Mouse (Mus musculus) splenic B cell, adult 2 months (primary cell): ENCODE measurements around the gene Ppp1r14c.
"Not testable (repeated sequence)": the region's sequence is repeated elsewhere in the genome, so short reads cannot be mapped to it uniquely, and the experiment has no call there.

Experiments used
- DNase-seq: peaks from one replicate; pipeline ENCODE4 v3.0.0-alpha.2; 2011; ENCODE audit warnings: low read depth, low spot score
- H3K27me3 ChIP-seq: 2 replicates; pipeline ENCODE4 v1.6.1; 2012; ENCODE audit warnings: mild to moderate bottlenecking, low read length, moderate library complexity, mixed read lengths; ENCODE audit not compliant: control insufficient read depth, poor library complexity, insufficient read depth, severe bottlenecking
- H3K36me3 ChIP-seq: 2 replicates; pipeline ENCODE4 v1.6.1; 2012; ENCODE audit warnings: mild to moderate bottlenecking, low read length, moderate library complexity, mixed read lengths; ENCODE audit not compliant: control insufficient read depth, poor library complexity, insufficient read depth, severe bottlenecking

Gene Ppp1r14c

GRCm38 (mm10) chr10:3476611-3477010 lies 110.8 kb downstream of the Ppp1r14c start:
- H3K36me3 ChIP-seq: no peaks in the 10 kb centered on the region

DNA sequence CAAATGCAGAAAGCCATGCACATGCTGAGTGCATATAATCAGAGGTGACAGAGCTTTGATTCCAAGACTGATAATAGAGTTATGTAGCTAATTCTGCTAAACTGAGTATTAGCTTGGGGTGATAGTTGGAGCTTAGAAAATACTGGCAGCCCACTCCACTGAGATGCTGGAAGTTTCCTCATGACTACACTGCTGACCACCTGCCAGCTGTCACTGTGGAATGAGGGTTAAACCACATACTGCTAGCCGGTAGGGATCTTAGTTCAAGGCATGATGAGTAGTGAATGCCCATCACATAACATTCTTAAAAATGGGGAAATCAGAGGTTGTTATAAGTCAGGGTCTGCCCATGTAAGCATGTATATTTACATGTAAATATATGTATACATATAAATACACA lies 113.9 kb downstream of the Ppp1r14c start:
- Histone ChIP-seq H3K27me3 (no peaks in the 10 kb centered on the region), H3K36me3 (no peaks in the 10 kb centered on the region)
- DNase-seq: no peak

More at GRCm38 (mm10) chr10:3476611-3477010, 110.8 kb downstream of the Ppp1r14c start:
- DNase-seq: no peak
- no peaks in the 10 kb centered on the region for H3K27me3 ChIP-seq

GRCm38 (mm10) chr10:3490052-3490451 lies 124.2 kb downstream of the Ppp1r14c start:
- DNase-seq: no peak
- Histone ChIP-seq H3K27me3 (no peaks in the 10 kb centered on the region), H3K36me3 (no peaks in the 10 kb centered on the region)

GRCm38 (mm10) chr10:3496791-3497190 lies 130.9 kb downstream of the Ppp1r14c start:
- no peak for DNase-seq
- no peaks in the 10 kb centered on the region for H3K27me3 ChIP-seq
- no peaks in the 10 kb centered on the region for H3K36me3 ChIP-seq

GRCm38 (mm10) chr10:3500846-3501245 lies 135.0 kb downstream of the Ppp1r14c start:
- not testable (repeated sequence) for H3K27me3 ChIP-seq, H3K36me3 ChIP-seq, DNase-seq

GRCm38 (mm10) chr10:3507484-3508221 lies 141.8 kb downstream of the Ppp1r14c start:
- H3K36me3 ChIP-seq: no peaks in the 10 kb centered on the region
- H3K27me3 ChIP-seq: no peaks in the 10 kb centered on the region
- no peak for DNase-seq

DNA sequence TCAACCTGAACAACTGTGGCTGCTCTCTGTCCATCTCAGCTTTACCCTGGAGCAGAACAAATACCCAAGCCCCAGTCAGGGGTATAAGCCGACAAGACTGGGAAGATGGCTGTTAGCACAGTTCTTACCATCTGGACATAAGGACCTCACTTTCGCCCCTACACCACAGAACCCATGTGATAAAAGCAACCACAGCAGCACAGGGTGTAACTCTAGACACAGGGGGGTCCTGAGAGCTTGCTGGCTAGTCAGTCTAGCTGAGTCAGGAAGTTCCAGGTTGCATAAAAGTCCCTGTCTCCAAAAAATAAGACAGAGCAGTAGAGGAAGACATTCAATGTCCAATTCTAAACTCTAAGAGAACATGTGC lies 142.3 kb downstream of the Ppp1r14c start:
- Histone ChIP-seq H3K27me3 (no peaks in the 10 kb centered on the region), H3K36me3 (no peaks in the 10 kb centered on the region)
- no peak for DNase-seq

DNA sequence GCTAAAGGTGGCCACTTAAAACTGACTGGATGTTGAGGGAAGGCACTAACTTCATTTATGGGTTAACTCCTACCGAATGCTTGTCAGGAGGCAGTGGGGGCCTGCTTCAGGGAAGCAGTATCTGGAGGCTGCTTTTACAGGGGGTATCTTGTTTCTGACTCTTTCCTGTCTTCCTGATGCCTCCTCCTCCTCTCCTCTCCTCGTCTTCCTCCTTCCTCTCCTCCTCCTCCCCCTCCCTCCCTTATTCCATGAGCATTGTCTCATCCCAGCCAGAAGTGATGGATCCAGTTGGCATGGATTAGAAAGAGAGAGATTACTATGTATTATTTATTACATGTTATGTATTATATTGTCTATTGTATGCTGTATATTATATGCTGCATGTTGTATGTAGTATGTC lies 142.9 kb downstream of the Ppp1r14c start:
- Histone ChIP-seq H3K36me3 (no peaks in the 10 kb centered on the region), H3K27me3 (no peaks in the 10 kb centered on the region)
- DNase-seq: no peak

DNA sequence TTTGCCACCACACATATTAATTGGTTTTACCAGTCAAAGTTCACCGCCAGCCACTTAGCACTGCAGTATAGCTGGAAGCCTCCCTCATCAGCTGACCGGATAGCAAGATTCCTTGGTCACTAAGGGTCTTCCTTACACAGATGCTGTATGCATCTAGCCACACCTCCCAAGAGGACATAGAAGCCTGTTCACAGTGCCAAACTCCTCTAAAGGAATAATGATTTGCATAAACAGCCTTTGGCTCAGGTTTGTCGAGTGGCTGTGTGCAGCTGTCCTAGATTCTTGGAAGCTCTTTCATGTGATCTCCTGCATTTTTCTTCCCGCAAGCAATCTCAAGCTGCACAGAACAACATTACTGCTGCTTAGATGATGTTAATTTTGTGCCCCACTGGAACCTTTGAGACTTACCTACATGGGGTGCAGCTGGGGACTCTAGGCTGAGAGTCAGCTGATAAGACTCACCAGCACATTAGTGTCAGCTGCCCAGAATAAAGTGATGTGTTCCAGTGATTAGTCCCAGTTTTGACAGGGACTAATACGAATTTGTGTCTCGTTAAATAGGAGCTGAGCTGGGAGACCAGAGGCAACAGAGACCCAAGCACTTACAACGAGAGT lies 143.9 kb downstream of the Ppp1r14c start:
- H3K36me3 ChIP-seq: no peaks in the 10 kb centered on the region
- H3K27me3 ChIP-seq: no peaks in the 10 kb centered on the region
- DNase-seq: no peak

- H3K27me3 ChIP-seq: no peaks in the 10 kb centered on the region
- no peak for DNase-seq
- no peaks in the 10 kb centered on the region for H3K36me3 ChIP-seq
These were observed 144.6 kb downstream of the Ppp1r14c start for GRCm38 (mm10) chr10:3510486-3510885.

DNA sequence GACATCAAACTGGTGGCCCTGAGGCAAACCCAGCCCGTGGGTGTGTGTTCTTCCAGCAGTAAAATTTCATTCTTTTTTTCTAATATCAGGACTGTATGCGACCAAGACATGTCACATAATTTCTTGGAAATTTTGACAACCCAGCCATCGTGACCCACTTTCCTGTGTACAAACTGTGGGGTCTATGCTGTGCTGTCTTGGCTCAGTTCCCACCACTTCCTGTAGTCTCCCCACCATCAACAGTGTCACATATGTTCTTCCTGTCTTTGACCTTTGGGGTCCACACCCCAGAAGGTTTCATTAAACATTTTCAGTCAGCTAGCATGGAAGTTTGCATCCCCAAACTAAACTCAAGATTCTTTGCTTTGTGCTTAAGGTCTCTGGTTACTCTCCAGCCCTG lies 145.5 kb downstream of the Ppp1r14c start:
- Histone ChIP-seq H3K27me3 (no peaks in the 10 kb centered on the region), H3K36me3 (no peaks in the 10 kb centered on the region)
- DNase-seq: no peak

GRCm38 (mm10) chr10:3512620-3513305 lies 146.9 kb downstream of the Ppp1r14c start:
- no peaks in the 10 kb centered on the region for H3K27me3 ChIP-seq
- DNase-seq: no peak
- no peaks in the 10 kb centered on the region for H3K36me3 ChIP-seq

- H3K27me3 ChIP-seq: no peaks in the 10 kb centered on the region
- DNase-seq: no peak
- no peaks in the 10 kb centered on the region for H3K36me3 ChIP-seq
These were observed 148.1 kb downstream of the Ppp1r14c start for GRCm38 (mm10) chr10:3513947-3514346.
